ENCODE assay signal across 8 mouse cellular contexts in genomic region chr19:7419134-7419533, GRCm38 (mm10). TPM values are rescaled to one million over a fixed set of nuclear protein-coding genes. Genes with fewer than 3 reads are reported as not detected.
DNase-seq lines count a peak whose midpoint lies in the region; ATAC-seq and TF ChIP-seq lines count a peak whose summit lies in the region.

No protein-coding gene starts in this region.

- H3K9ac ChIP-seq in heart, embryonic 12.5 days: peak overlapping the region; percentile 99
- peak overlapping the region; percentile 100 for H3K9ac ChIP-seq in hindbrain, embryonic 16.5 days (ENCODE audit: low read depth, low read length)
- H3K9ac ChIP-seq in midbrain, embryonic 15.5 days: peak overlapping the region; percentile 89

- DNase-seq in heart, postnatal 25 days (ENCODE audit: low spot score): no peak
- no peak for DNase-seq in frontal cortex, postnatal 10 days (ENCODE audit: low spot score in 2 of 2)
- DNase-seq in urinary bladder, postnatal 36 days (ENCODE audit: low spot score in 2 of 2): no peak
- DNase-seq in gastrocnemius, postnatal 14 days: no peak

- ATAC-seq in heart, embryonic 12.5 days (ENCODE audit: insufficient number of reproducible peaks, low FRiP score): no peak
- ATAC-seq in hindbrain, embryonic 16.5 days: no peak
- ATAC-seq in midbrain, embryonic 15.5 days (replicated peaks): no peak

- no peaks in the 10 kb centered on the region for H3K9me3 ChIP-seq in heart, embryonic 12.5 days (replicated peaks)
- no peaks in the 10 kb centered on the region for H3K9me3 ChIP-seq in hindbrain, embryonic 16.5 days (ENCODE audit: control insufficient read depth, low read length)
- no peaks in the 10 kb centered on the region for H3K9me3 ChIP-seq in midbrain, embryonic 15.5 days

- no peak overlapping the region for H3K27ac ChIP-seq in heart, embryonic 12.5 days (ENCODE audit: poor library complexity, severe bottlenecking)
- H3K27ac ChIP-seq in cortical plate, adult 2 months (ENCODE audit: insufficient read depth, low read length): no peak overlapping the region
- H3K27ac ChIP-seq in hindbrain, embryonic 16.5 days (ENCODE audit: low read depth, low read length): peak overlapping the region; percentile 100
- H3K27ac ChIP-seq in midbrain, embryonic 15.5 days: peak overlapping the region; percentile 99

- H3K4me3 ChIP-seq in heart, embryonic 12.5 days: peak overlapping the region; percentile 97
- H3K4me3 ChIP-seq in cortical plate, adult 2 months (ENCODE audit: insufficient read depth, low read length): peak overlapping the region; percentile 55; the same call in 1 of the 2 replicates
- peak overlapping the region; percentile 85 for H3K4me3 ChIP-seq in hindbrain, embryonic 16.5 days (ENCODE audit: low read length)
- peak overlapping the region; percentile 83 for H3K4me3 ChIP-seq in midbrain, embryonic 15.5 days

- intact Hi-C loops in heart, postnatal 25 days (cut with DNase I): loop anchor here (2.0 kb wide), 2 partner anchors 36 to 74 kb away; partner anchors contain the start of gene Spindoc
- intact Hi-C loops in gastrocnemius, postnatal 14 days (cut with DNase I; ENCODE audit: low total_unique reads): loop anchor here (5.0 kb wide), 1 partner anchor 152 kb away; the partner anchor contains the start of gene Rcor2

- no peaks in the 10 kb centered on the region for H3K27me3 ChIP-seq in heart, embryonic 12.5 days (replicated peaks)
- no peaks in the 10 kb centered on the region for H3K27me3 ChIP-seq in hindbrain, embryonic 16.5 days (replicated peaks; ENCODE audit: control insufficient read depth, insufficient read depth, low read length)
- no peaks in the 10 kb centered on the region for H3K27me3 ChIP-seq in midbrain, embryonic 15.5 days (replicated peaks)

- H3K4me2 ChIP-seq in heart, embryonic 12.5 days: peak overlapping the region; percentile 85
- H3K4me2 ChIP-seq in hindbrain, embryonic 16.5 days (ENCODE audit: low read length): peak overlapping the region; percentile 59
- H3K4me2 ChIP-seq in midbrain, embryonic 15.5 days: peak overlapping the region; percentile 72

- no peak for TF ChIP-seq POLR2A in cortical plate, adult 2 months (IDR thresholded peaks at IDR 0.05; ENCODE audit: extremely low read depth, insufficient read depth, low read length)

- peaks cover 62% of the 10 kb centered on the region for H3K4me1 ChIP-seq in heart, embryonic 12.5 days (replicated peaks)
- H3K4me1 ChIP-seq in cortical plate, adult 2 months (ENCODE audit: control insufficient read depth, insufficient read depth, low read length): peaks cover 3% of the 10 kb centered on the region
- H3K4me1 ChIP-seq in hindbrain, embryonic 16.5 days (ENCODE audit: control insufficient read depth, insufficient read depth, low read depth, low read length): peaks cover 60% of the 10 kb centered on the region
- peaks cover 64% of the 10 kb centered on the region for H3K4me1 ChIP-seq in midbrain, embryonic 15.5 days

- 16% methylated on average over 6 of the region's 6 CpGs for WGBS in heart, embryonic 12.5 days
- 15% methylated on average over 6 of the region's 6 CpGs for WGBS in hindbrain, embryonic 16.5 days
- 15% methylated on average over 6 of the region's 6 CpGs for WGBS in midbrain, embryonic 15.5 days

- peaks cover 35% of the 10 kb centered on the region for H3K36me3 ChIP-seq in heart, embryonic 12.5 days
- H3K36me3 ChIP-seq in hindbrain, embryonic 16.5 days (ENCODE audit: control insufficient read depth, insufficient read depth, low read length): 0 out of 2 replicates have a peak, but pooled peaks cover 4% of the 10 kb centered on the region
- no peaks in the 10 kb centered on the region for H3K36me3 ChIP-seq in midbrain, embryonic 15.5 days (replicated peaks)

- no peak for TF ChIP-seq CTCF in cortical plate, adult 2 months (IDR thresholded peaks at IDR 0.05; ENCODE audit: extremely low read depth, insufficient read depth, low read length)

RNA-seq across cellular contexts. Expression of gene 2700081O15Rik, which starts 1.7 kb away (rescaled TPM):
- 4.6 and 5.3 TPM in 2 replicates for polyA plus RNA-seq in heart, embryonic 12.5 days (2016; fragmentation: Nextera tagmentation; extraction: Ambion mirVana)
- 10 to 100 TPM; 15.8 to 18.7 TPM for total RNA-seq in heart, postnatal 25 days (2021)
- polyA plus RNA-seq in cortical plate, adult 2 months (2012; rRNA removed): 26.7 and 32.9 TPM in 2 replicates
- 11.2 and 12.4 TPM in 2 replicates for polyA plus RNA-seq in hindbrain, embryonic 16.5 days (2015; fragmentation: Nextera tagmentation; extraction: Ambion mirVana)
- 15.9 and 16.0 TPM in 2 replicates for polyA plus RNA-seq in midbrain, embryonic 15.5 days (2015; fragmentation: Nextera tagmentation; extraction: Ambion mirVana)
- total RNA-seq in gastrocnemius, postnatal 14 days (2021): 10 to 100 TPM; 10.7 to 11.4 TPM

RNA-seq across cellular contexts. Expression of gene Spindoc, which starts 36.3 kb away (rescaled TPM):
- polyA plus RNA-seq in heart, embryonic 12.5 days (2016; fragmentation: Nextera tagmentation; extraction: Ambion mirVana): 23.5 and 26.4 TPM in 2 replicates
- 10 to 100 TPM; 14.1 to 17.5 TPM for total RNA-seq in heart, postnatal 25 days (2021)
- polyA plus RNA-seq in cortical plate, adult 2 months (2012; rRNA removed): 22.6 and 22.8 TPM in 2 replicates
- 23.4 and 34.0 TPM in 2 replicates for polyA plus RNA-seq in hindbrain, embryonic 16.5 days (2015; fragmentation: Nextera tagmentation; extraction: Ambion mirVana)
- 35.6 and 40.3 TPM in 2 replicates for polyA plus RNA-seq in midbrain, embryonic 15.5 days (2015; fragmentation: Nextera tagmentation; extraction: Ambion mirVana)
- 1 to 10 TPM; 9.4 to 9.5 TPM for total RNA-seq in gastrocnemius, postnatal 14 days (2021)

Comparison
In these comparisons a context has a peak if more than half of its experiments do, and no peak if none do; other contexts are left out.
1. H3K27ac ChIP-seq: peak in hindbrain, embryonic 16.5 days (single experiment) and midbrain, embryonic 15.5 days (single experiment); none in heart, embryonic 12.5 days (single experiment) and cortical plate, adult 2 months (single experiment).
2. Peak in every context shown above with its lines, with median percentiles within 50 percentile points of each other: H3K4me2 ChIP-seq, H3K4me3 ChIP-seq and H3K9ac ChIP-seq.